21 mouse cellular contexts compared by ENCODE assay signal in genomic region chr13:101276766-101277165, GRCm38 (mm10).
"Had no signal": no experiment of that assay in that cellular context is flagged by ENCODE, and none has a peak within 500 bp of the region (broad histone marks: within the 10 kb centered on the region; RNA-seq: fewer than 3 reads in every experiment).

No protein-coding gene starts in this region.

- H3K27me3 ChIP-seq: limb, embryonic 15.5 days; liver, embryonic 13.5 days; neural tube, embryonic 12.5 days; neural tube, embryonic 15.5 days had no signal

- H3K9me3 ChIP-seq: limb, embryonic 15.5 days; liver, embryonic 13.5 days; neural tube, embryonic 15.5 days had no signal

- H3K9ac ChIP-seq: limb, embryonic 15.5 days; liver, embryonic 13.5 days; neural tube, embryonic 12.5 days; neural tube, embryonic 15.5 days had no signal

- ATAC-seq: hindbrain, postnatal 0 days; inflammation-experienced regulatory T-cells, adult 6 months; intestine, embryonic 16.5 days had no signal

- H3K27ac ChIP-seq: hindbrain, postnatal 0 days; layer of hippocampus, adult 2 months; liver, embryonic 13.5 days; neural tube, embryonic 12.5 days; neural tube, embryonic 15.5 days; stomach, postnatal 0 days had no signal

- H3K4me1 ChIP-seq: liver, embryonic 13.5 days; neural tube, embryonic 12.5 days; neural tube, embryonic 15.5 days had no signal

- H3K4me2 ChIP-seq: limb, embryonic 15.5 days; liver, embryonic 13.5 days; midbrain, embryonic 11.5 days; neural tube, embryonic 12.5 days; neural tube, embryonic 15.5 days had no signal

- H3K36me3 ChIP-seq: limb, embryonic 15.5 days; liver, embryonic 13.5 days; neural tube, embryonic 12.5 days; neural tube, embryonic 15.5 days had no signal

- DNase-seq: layer of hippocampus, adult 9-11 months; liver, embryonic 13.5 days; lung, adult 2 months; lung, postnatal 14 days; lung, postnatal 4 days; midbrain, embryonic 14.5 days; right cerebral cortex, adult 18-20 months; right cerebral cortex, postnatal 14 days; right cerebral cortex, postnatal 4 days; thymus, adult 2 months; thymus, postnatal 14 days; thymus, postnatal 4 days had no signal

- H3K4me3 ChIP-seq: layer of hippocampus, adult 2 months; limb, embryonic 15.5 days; liver, embryonic 13.5 days; neural tube, embryonic 12.5 days; neural tube, embryonic 15.5 days had no signal
